Mouse (Mus musculus) olfactory bulb, adult 2 months (tissue): ENCODE results near the gene Npr3. TPM values are rescaled to one million over a fixed set of nuclear protein-coding genes. Genes with fewer than 3 reads are reported as not detected.

ENCODE experiments used
- H3K27ac ChIP-seq: fragments of 200-500 bp; 2 replicates; pipeline ENCODE4 v1.5.1; 2012; ENCODE audit warnings: low read depth, low read length; ENCODE audit not compliant: insufficient read depth
- H3K4me1 ChIP-seq: fragments of 200-500 bp; 2 replicates; pipeline ENCODE4 v1.6.1; 2012; ENCODE audit warnings: low read length; ENCODE audit not compliant: control insufficient read depth, insufficient read depth
- H3K4me3 ChIP-seq: fragments of 200-500 bp; 2 replicates; pipeline ENCODE4 v1.5.1; 2012; ENCODE audit warnings: mild to moderate bottlenecking, low read depth, low read length, moderate library complexity; ENCODE audit not compliant: insufficient read depth
- CTCF ChIP-seq: fragments of 200-500 bp; IDR thresholded peaks from 2 replicates; pipeline ENCODE4 v1.5.1; 2012; ENCODE audit warnings: low read depth, mild to moderate bottlenecking, low read length, moderate library complexity; ENCODE audit not compliant: insufficient read depth
- POLR2A ChIP-seq: fragments of 200-500 bp; IDR thresholded peaks from 2 replicates; pipeline ENCODE4 v1.6.1; 2012; ENCODE audit warnings: mild to moderate bottlenecking, low read depth, low read length, moderate library complexity; ENCODE audit not compliant: insufficient read depth
- WGBS: fragments of 180-500 bp; shearing (Covaris S2); methylation state at CpG from one replicate; pipeline ENCODE4 v1.1.7; 2018; 5-methylcytosine and 5-hydroxymethylcytosine counted together
- polyA plus RNA-seq: library from polyadenylated mRNA; stranded (reverse); fragments of >200 nt; gene quantifications from 2 replicates; pipeline ENCODE4 v1.2.4, GENCODE M21; 2012; ENCODE audit warnings: low replicate concordance; ENCODE audit not compliant: missing spikeins, insufficient read depth, insufficient read length

Npr3 gene
- polyA plus RNA-seq, 1 experiment = not detected

GRCm38 (mm10) chr15:11801863-11802722 lies 105.0 kb downstream of the Npr3 start:
- H3K4me1 ChIP-seq = peaks cover 5% of the 10 kb centered on the region
- H3K4me3 ChIP-seq = no peak overlapping the region
- TF ChIP-seq CTCF = no peak
- TF ChIP-seq POLR2A = no peak
- no peak overlapping the region for H3K27ac ChIP-seq
- whole genome bisulfite sequencing = 21% methylated on average over 13 of the region's 13 CpGs

DNA sequence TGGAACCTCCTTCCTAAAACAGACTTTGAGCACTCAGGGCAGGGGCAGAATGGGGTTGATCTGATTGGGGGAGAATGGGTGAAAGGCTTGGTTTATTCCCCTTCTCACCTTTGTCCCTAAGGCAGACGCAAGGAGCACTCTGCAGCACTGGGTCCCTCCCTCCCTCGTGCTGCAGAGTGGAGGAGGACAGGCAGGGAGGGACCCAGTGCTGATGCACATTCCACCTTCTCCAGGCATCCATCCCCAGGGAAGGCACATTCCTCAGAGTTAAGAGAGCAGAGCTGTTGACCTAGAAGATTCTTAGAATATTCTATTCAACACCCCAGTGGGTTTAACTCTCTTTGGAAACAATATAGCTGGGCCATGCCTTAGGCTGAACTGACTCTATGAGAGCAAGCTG lies 112.5 kb downstream of the Npr3 start:
- Histone ChIP-seq H3K4me3 (no peak overlapping the region), H3K27ac (no peak overlapping the region), H3K4me1 (no peaks in the 10 kb centered on the region)
- TF ChIP-seq POLR2A = no peak
- TF ChIP-seq CTCF = no peak
- 62% methylated on average over 2 of the region's 2 CpGs for WGBS

Other genes starting within 250 kb of the Npr3 start
- gene Sub1, start 89.7 kb upstream of the Npr3 start, polyA plus RNA-seq = 205 TPM in 1 of 2 replicates, not detected in the other
- gene Zfr, start 210.5 kb upstream of the Npr3 start, polyA plus RNA-seq = 546 TPM in 1 of 2 replicates, not detected in the other